Mouse (Mus musculus) hindbrain, embryonic 11.5 days (tissue): Measurements from ENCODE around the gene Nlrc5. TPM values are rescaled to one million over a fixed set of nuclear protein-coding genes. Genes with fewer than 3 reads are reported as not detected.

ENCODE experiments used
- ATAC-seq: fragments of 200-750 bp; cut with Nextera tagmentation; 2 replicates; pipeline ENCODE4 v1.8.0; 2017; ENCODE audit warnings: mild to moderate bottlenecking, moderate TSS enrichment, moderate library complexity; ENCODE audit not compliant: low FRiP score
- DNase-seq: peaks from one replicate; pipeline ENCODE4 v3.0.0-alpha.2; 2015; ENCODE audit warnings: low spot score
- H3K27ac ChIP-seq: fragments of 300-500 bp; sonication (generic); 2 replicates; pipeline ENCODE4 v1.5.1; 2014; ENCODE audit warnings: mild to moderate bottlenecking, low read depth, low read length
- H3K27me3 ChIP-seq: fragments of 300-500 bp; sonication (generic); 2 replicates; pipeline ENCODE4 v1.6.1; 2014; ENCODE audit warnings: mild to moderate bottlenecking, low read length, moderate library complexity, mixed read lengths; ENCODE audit not compliant: control insufficient read depth, insufficient read depth
- H3K36me3 ChIP-seq: fragments of 300-500 bp; sonication (generic); 2 replicates; pipeline ENCODE4 v1.6.1; 2014; ENCODE audit warnings: mild to moderate bottlenecking, low read length, moderate library complexity, mixed read lengths; ENCODE audit not compliant: control insufficient read depth, insufficient read depth
- H3K4me1 ChIP-seq: fragments of 300-500 bp; sonication (generic); replicated peaks from 2 replicates; pipeline ENCODE4 v1.6.1; 2014; ENCODE audit warnings: low read length, mixed read lengths; ENCODE audit not compliant: control insufficient read depth, insufficient read depth
- H3K4me2 ChIP-seq: fragments of 300-500 bp; sonication (generic); replicated peaks from 2 replicates; pipeline ENCODE4 v1.6.1; 2014; ENCODE audit warnings: mild to moderate bottlenecking, low read depth, low read length
- H3K4me3 ChIP-seq: fragments of 300-500 bp; sonication (generic); 2 replicates; pipeline ENCODE4 v1.5.1; 2014; ENCODE audit warnings: low read depth, low read length
- H3K9ac ChIP-seq: fragments of 300-500 bp; sonication (generic); 2 replicates; pipeline ENCODE4 v1.6.1; 2014; ENCODE audit warnings: low read depth, low read length
- H3K9me3 ChIP-seq: fragments of 300-500 bp; sonication (generic); 2 replicates; pipeline ENCODE4 v1.6.1; 2016; ENCODE audit warnings: low read length; ENCODE audit not compliant: control insufficient read depth
- WGBS: fragments of 180-500 bp; shearing (Covaris S2); extraction: QIAGEN DNeasy Blood & Tissue Kit; methylation state at CpG from one replicate; pipeline ENCODE4 v1.1.7; 2014; 5-methylcytosine and 5-hydroxymethylcytosine counted together
- polyA plus RNA-seq: library from polyadenylated mRNA; unstranded; fragments of >200 nt; fragmentation: Nextera tagmentation; extraction: Ambion mirVana; gene quantifications from 2 replicates; pipeline ENCODE4 v1.2.1, GENCODE M21; 2014

Gene Nlrc5
- polyA plus RNA-seq, 1 experiment from 2014 or later, result 0.23 TPM

- Histone ChIP-seq H3K36me3 (no peaks in the 10 kb centered on the region), H3K4me3 (no peak overlapping the region), H3K9me3 (no peaks in the 10 kb centered on the region), H3K27me3 (no peaks in the 10 kb centered on the region), H3K4me2 (no peak overlapping the region), H3K4me1 (peaks cover 15% of the 10 kb centered on the region), H3K27ac (no peak overlapping the region), H3K9ac (no peak overlapping the region)
- no peak for DNase-seq
- 85% methylated on average over 6 of the region's 6 CpGs for WGBS
- no peak for ATAC-seq
These were observed 131.9 kb downstream of the Nlrc5 start for GRCm38 (mm10) chr8:94566033-94566432.

- no peak overlapping the region for H3K4me3 ChIP-seq
- no peaks in the 10 kb centered on the region for H3K36me3 ChIP-seq
- H3K4me1 ChIP-seq, result peaks cover 10% of the 10 kb centered on the region
- H3K9me3 ChIP-seq, result no peaks in the 10 kb centered on the region
- DNase-seq (no peak), ATAC-seq (peak; percentile 36)
- H3K9ac ChIP-seq, result no peak overlapping the region
- WGBS, result 56% methylated on average over 15 of the region's 15 CpGs
- no peaks in the 10 kb centered on the region for H3K27me3 ChIP-seq
- H3K4me2 ChIP-seq, result no peak overlapping the region
- peak overlapping the region; percentile 17; the same call in 1 of the 2 replicates for H3K27ac ChIP-seq
These were observed 132.4 kb downstream of the Nlrc5 start for GRCm38 (mm10) chr8:94566446-94567158.

GRCm38 (mm10) chr8:94567159-94567849 is 133.1 kb downstream of the Nlrc5 start:
- Histone ChIP-seq H3K4me2 (no peak overlapping the region), H3K9me3 (no peaks in the 10 kb centered on the region), H3K36me3 (no peaks in the 10 kb centered on the region), H3K4me1 (peaks cover 10% of the 10 kb centered on the region), H3K4me3 (no peak overlapping the region), H3K27me3 (no peaks in the 10 kb centered on the region), H3K9ac (0 out of 2 replicates have a peak overlapping the region, but pooled peaks have one; percentile 4), H3K27ac (0 out of 2 replicates have a peak overlapping the region, but pooled peaks have one; percentile 17)
- DNase-seq (peak; percentile 62), ATAC-seq (peak; percentile 86)
- 56% methylated on average over 8 of the region's 8 CpGs for WGBS

- no peak for ATAC-seq
- Histone ChIP-seq H3K4me3 (no peak overlapping the region), H3K9me3 (no peaks in the 10 kb centered on the region), H3K36me3 (no peaks in the 10 kb centered on the region), H3K9ac (no peak overlapping the region), H3K4me1 (peaks cover 10% of the 10 kb centered on the region), H3K27ac (no peak overlapping the region), H3K4me2 (no peak overlapping the region), H3K27me3 (no peaks in the 10 kb centered on the region)
- no peak for DNase-seq
- WGBS, result 92% methylated on average over 8 of the region's 8 CpGs
These were observed 133.9 kb downstream of the Nlrc5 start for GRCm38 (mm10) chr8:94568098-94568497.

- Histone ChIP-seq H3K4me1 (peaks cover 10% of the 10 kb centered on the region), H3K4me3 (no peak overlapping the region), H3K27me3 (no peaks in the 10 kb centered on the region), H3K9ac (no peak overlapping the region), H3K27ac (no peak overlapping the region), H3K4me2 (no peak overlapping the region), H3K9me3 (no peaks in the 10 kb centered on the region), H3K36me3 (no peaks in the 10 kb centered on the region)
- no peak for ATAC-seq
- DNase-seq, result no peak
- WGBS, result 77% methylated on average over 1 of the region's 1 CpGs
These were observed 135.3 kb downstream of the Nlrc5 start for GRCm38 (mm10) chr8:94569419-94569818.

- WGBS, result 77% methylated on average over 2 of the region's 2 CpGs
- Histone ChIP-seq H3K36me3 (peaks cover 6% of the 10 kb centered on the region; the same call in 1 of the 2 replicates), H3K27me3 (no peaks in the 10 kb centered on the region), H3K4me1 (peaks cover 3% of the 10 kb centered on the region), H3K4me2 (no peak overlapping the region), H3K27ac (no peak overlapping the region), H3K9me3 (no peaks in the 10 kb centered on the region), H3K9ac (no peak overlapping the region), H3K4me3 (no peak overlapping the region)
- no peak for DNase-seq
- ATAC-seq, result no peak
These were observed 137.7 kb downstream of the Nlrc5 start for GRCm38 (mm10) chr8:94571896-94572295.

GRCm38 (mm10) chr8:94574159-94574907 is 140.2 kb downstream of the Nlrc5 start:
- no peaks in the 10 kb centered on the region for H3K4me1 ChIP-seq
- no peaks in the 10 kb centered on the region for H3K27me3 ChIP-seq
- WGBS, result 90% methylated on average over 16 of the region's 16 CpGs
- H3K36me3 ChIP-seq, result peaks cover 6% of the 10 kb centered on the region; the same call in 1 of the 2 replicates
- H3K4me3 ChIP-seq, result no peak overlapping the region
- ATAC-seq (no peak), DNase-seq (no peak)
- H3K9ac ChIP-seq, result no peak overlapping the region
- H3K27ac ChIP-seq, result no peak overlapping the region
- no peaks in the 10 kb centered on the region for H3K9me3 ChIP-seq
- H3K4me2 ChIP-seq, result no peak overlapping the region

GRCm38 (mm10) chr8:94575148-94575547 is 141.0 kb downstream of the Nlrc5 start:
- Histone ChIP-seq H3K4me1 (no peaks in the 10 kb centered on the region), H3K27ac (no peak overlapping the region), H3K9ac (no peak overlapping the region), H3K4me3 (no peak overlapping the region), H3K27me3 (no peaks in the 10 kb centered on the region), H3K9me3 (no peaks in the 10 kb centered on the region), H3K36me3 (peaks cover 6% of the 10 kb centered on the region; the same call in 1 of the 2 replicates), H3K4me2 (no peak overlapping the region)
- WGBS, result 92% methylated on average over 4 of the region's 4 CpGs
- DNase-seq (no peak), ATAC-seq (no peak)
